Mouse (Mus musculus) brain, embryonic 14.5 days (tissue): ENCODE results near the gene Cobl.

Experiments used
- CTCF ChIP-seq: fragments of 200-500 bp; IDR thresholded peaks from 2 replicates; pipeline ENCODE4 v1.5.1; 2012; ENCODE audit warnings: inconsistent platforms, mild to moderate bottlenecking, moderate library complexity, borderline replicate concordance; ENCODE audit not compliant: insufficient read depth, insufficient read length; ENCODE audit errors: extremely low read depth
- POLR2A ChIP-seq: fragments of 200-500 bp; IDR thresholded peaks from 2 replicates; pipeline ENCODE4 v1.6.1; 2012; ENCODE audit warnings: mild to moderate bottlenecking, inconsistent platforms, borderline replicate concordance; ENCODE audit not compliant: poor library complexity, insufficient read depth, insufficient read length, severe bottlenecking; ENCODE audit errors: extremely low read depth

DNA sequence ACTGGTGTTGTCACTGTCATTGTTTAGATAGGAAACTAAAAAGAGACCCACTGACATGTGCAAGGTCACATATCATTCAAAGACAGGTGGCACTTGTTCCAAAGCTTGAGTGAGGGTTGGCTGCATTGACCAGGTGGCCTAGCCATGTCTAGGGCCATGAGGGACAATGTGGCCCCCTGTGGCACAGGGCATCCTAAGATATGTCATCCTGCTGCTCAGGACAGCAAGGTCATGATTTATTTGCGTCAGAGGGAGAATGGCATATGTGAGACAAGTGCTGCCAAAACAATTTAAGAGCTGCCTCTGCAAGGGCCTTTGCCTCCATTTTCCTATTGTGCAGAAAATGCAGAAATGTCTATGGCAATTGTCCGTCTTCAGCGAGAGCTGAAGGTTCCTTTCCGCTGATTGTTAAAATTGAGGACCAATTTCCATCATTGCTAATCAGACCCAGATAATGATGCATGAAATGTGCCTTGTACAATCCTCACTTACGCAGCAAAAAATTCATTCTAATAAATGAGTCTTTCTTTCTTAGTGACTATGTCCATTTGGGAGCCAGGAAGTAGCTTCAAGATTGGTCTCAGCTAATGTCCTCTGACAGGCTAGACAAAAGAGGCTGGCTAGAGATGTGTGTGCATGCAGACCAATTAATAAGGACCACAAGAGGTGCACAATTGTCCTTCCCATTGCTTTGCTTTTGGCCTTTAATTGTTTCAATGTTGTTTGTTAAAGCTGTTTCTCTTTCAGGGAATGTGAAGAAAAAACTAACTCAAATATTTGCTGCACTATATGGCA is 207.2 kb downstream of the Cobl start:
- no peak for TF ChIP-seq POLR2A
- TF ChIP-seq CTCF: no peak
